Mouse (Mus musculus): ENCODE data around the gene Slc22a19. TPM values are rescaled to one million over a fixed set of nuclear protein-coding genes. Genes with fewer than 3 reads are reported as not detected.
"Not testable (repeated sequence)": the region's sequence is repeated elsewhere in the genome, so short reads cannot be mapped to it uniquely, and the experiment has no call there.

Gene Slc22a19
- total RNA-seq (2021) = not detected

GRCm38 (mm10) chr19:7711148-7711547 lies at the start of gene Slc22a19:
TSS of gene Slc22a19 (minus strand) at chr19:7711310.
- intact Hi-C loops (cut with DNase I) = no loop called here
- DNase-seq (ENCODE audit: low spot score in 2 of 2) = no peak

DNA sequence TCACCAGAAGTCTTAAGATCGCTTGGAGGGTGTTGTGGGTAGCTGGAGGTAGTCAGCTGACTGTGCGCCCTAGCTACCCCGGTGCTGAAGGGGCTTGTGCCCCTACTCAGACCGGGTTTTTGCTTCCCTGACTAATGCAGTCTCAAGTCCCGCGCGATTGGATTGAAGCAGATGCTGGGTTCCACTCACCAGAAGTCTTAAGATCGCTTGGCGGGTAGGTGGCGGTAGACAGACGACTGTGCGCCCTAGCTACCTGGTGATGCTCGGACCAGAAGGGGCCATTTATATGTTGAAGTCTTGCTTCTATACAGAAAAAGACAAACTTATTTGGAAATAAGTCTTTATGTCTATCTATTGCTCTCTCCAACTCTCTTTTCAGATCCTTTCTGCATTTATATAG lies 42.3 kb upstream of the Slc22a19 start:
- DNase-seq (ENCODE audit: low spot score in 2 of 2); intact Hi-C loops (cut with DNase I): not testable (repeated sequence)

DNA sequence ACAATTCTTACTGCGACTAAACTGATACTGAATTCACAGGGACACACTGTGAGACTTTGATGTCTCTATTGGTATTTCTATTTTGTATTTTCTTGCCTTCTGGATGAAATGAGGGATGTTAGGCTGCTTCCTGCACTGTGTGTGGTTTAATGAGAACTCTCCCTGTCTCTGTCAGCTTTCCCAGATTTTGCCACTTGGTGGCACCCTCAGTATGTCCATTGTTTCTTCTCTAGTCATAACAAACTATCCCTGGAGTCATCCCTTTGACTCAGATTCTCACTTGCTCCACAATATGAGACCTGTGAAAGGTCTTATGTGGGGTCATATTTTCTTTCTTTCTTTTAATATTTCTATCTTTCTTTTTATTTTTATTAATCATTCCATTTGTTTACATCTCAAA lies 18.4 kb upstream of the Slc22a19 start:
- intact Hi-C loops (cut with DNase I) = no loop called here
- no peak for DNase-seq (ENCODE audit: low spot score in 2 of 2)

DNA sequence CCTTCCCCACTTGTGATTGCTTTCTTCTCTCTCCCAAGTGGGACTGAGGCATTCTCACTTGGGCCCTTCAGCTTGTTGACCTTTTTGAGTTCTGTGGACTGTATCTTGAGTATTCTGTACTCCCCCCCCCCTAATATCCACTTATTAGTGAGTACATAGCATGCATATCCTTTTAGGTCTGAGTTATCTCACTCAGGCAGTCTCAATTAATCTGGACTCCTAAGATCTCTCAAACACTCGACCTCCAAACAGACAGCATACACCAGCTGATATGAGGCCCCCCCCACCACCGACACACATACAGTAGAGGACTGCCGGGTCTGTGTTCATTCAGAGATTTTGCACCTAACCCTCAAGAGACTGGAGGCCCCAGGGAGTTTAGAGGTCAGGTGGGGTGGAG lies 18.0 kb downstream of the Slc22a19 start:
- intact Hi-C loops (cut with DNase I) = not testable (repeated sequence)

DNA sequence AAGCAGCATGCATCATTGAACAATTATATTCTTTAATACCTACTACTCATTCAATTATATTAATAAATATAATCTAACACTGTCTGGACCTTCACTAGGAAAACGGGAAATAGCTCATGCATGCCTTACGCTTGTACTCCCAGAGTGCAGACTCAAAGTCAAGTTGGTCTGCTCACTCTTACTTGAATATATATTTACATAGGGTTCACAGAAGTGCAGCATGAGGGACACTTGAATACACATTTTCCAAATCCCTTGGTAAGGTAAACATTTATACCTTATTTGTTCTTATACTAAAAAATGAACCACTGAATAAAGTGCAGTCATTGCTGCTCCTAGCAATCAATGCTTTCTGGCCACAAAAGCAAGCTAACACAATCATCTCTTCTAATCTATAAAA lies 19.9 kb downstream of the Slc22a19 start:
- intact Hi-C loops (cut with DNase I) = no loop called here

More for the DNA sequence above, 18.0 kb downstream of the Slc22a19 start:
- DNase-seq (ENCODE audit: low spot score in 2 of 2) = not testable (repeated sequence)

DNA sequence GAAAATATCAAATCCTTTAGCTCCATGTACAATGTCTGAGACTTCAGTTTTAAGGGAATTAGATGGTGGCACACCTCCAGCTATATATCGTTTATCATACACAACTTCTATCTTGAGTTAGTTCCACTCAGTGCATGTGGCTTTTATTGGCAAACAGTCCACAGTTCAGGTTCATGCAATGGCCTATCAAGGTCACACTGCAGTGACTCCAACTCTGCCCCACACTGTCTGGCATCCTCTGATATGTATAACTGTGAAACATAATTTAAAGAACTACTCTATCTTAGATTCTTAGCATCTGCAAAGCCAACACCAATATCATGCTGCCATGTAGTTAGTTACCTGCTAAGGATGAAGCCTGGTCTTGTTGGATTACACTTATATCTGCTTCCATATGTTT lies 23.1 kb downstream of the Slc22a19 start:
- no peak for DNase-seq (ENCODE audit: low spot score in 2 of 2)
- intact Hi-C loops (cut with DNase I) = no loop called here

More for the DNA sequence above, 19.9 kb downstream of the Slc22a19 start:
- DNase-seq (ENCODE audit: low spot score in 2 of 2) = no peak

GRCm38 (mm10) chr19:7672033-7672432 lies 39.1 kb downstream of the Slc22a19 start:
- intact Hi-C loops (cut with DNase I) = no loop called here
- DNase-seq (ENCODE audit: low spot score in 2 of 2) = no peak

DNA sequence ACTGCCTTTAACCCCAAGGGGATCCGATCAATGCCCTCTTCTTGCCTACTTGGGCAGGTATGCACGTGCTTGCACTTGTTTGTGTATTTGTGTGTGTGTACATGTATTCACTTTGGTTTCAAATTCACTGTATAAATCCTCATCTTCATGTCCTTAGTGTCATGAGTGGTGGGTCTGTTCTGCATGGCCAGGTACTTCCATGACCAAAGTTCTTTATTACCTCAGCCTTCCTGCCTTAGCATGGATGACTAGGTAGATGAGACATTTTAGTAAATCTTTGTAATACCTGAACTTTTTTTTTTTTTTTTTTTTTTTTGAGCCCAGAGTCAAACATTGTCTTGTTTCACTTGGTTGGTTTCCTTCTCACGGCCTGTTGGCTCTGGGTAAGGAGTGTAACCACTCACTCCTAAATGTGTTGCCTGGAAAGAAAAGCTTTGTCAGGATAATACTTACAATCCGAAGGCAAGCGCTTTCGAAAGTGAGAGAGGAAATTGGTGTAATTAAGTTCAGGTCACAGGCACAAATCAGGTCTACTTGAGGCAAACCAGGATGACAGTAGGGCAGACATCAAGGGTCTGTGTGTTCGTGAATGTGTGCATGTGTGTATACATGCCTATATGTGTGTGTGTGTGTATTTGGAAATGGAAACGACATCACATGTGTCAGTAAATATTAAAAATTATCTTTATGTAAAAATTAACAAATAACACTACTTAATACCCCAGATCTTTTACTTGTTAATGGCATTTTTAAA lies 62.0 kb downstream of the Slc22a19 start:
- intact Hi-C loops (cut with DNase I) = no loop called here
- no peak for DNase-seq (ENCODE audit: low spot score in 2 of 2)

GRCm38 (mm10) chr19:7633786-7634185 lies 77.3 kb downstream of the Slc22a19 start:
- no peak for DNase-seq (ENCODE audit: low spot score in 2 of 2)
- intact Hi-C loops (cut with DNase I) = no loop called here

DNA sequence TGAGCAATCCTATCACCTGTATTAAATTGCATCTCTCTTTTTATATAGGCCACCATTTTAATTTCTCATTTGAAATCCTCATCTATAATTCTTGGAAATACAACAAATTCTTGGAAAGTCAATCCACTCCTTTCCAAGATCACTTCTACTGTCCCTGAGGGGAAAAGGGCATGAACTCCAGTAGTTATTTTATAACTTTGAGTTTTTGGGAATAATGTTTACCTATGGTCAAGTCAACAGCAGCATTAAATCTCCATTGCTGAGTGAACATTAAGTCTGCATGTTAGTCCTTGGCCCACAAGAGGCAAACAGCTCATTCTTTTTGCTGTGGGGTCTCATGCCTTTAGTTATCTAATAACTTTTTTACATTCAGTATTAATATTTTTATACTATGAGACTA lies 78.1 kb downstream of the Slc22a19 start:
- no peak for DNase-seq (ENCODE audit: low spot score in 2 of 2)
- intact Hi-C loops (cut with DNase I) = no loop called here

Other genes with a start within 250 kb of the Slc22a19 start
- gene Rtn3, start 228.0 kb downstream of the Slc22a19 start, total RNA-seq (2021) = 100 to 1,000 TPM; 812 to 902 TPM
- 10 to 100 TPM; 23.4 to 25.7 TPM for gene Atl3, start 217.3 kb downstream of the Slc22a19 start, total RNA-seq (2021)
- gene Pla2g16, start 153.9 kb downstream of the Slc22a19 start, total RNA-seq (2021) = 10 to 100 TPM; 27.2 to 29.2 TPM
- 1 to 10 TPM in 1 of 2 experiments, under 1 TPM in 1; 0.57 to 1.0 TPM for gene Lgals12, start 104.1 kb downstream of the Slc22a19 start, total RNA-seq (2021)
- gene Hrasls5, start 98.8 kb downstream of the Slc22a19 start, total RNA-seq (2021) = not detected
- gene Slc22a26, start 91.4 kb upstream of the Slc22a19 start, total RNA-seq (2021) = not detected

All from left cerebral cortex, postnatal 36 days (tissue).